20 mouse cellular contexts compared by ENCODE assay signal in the genomic region with DNA sequence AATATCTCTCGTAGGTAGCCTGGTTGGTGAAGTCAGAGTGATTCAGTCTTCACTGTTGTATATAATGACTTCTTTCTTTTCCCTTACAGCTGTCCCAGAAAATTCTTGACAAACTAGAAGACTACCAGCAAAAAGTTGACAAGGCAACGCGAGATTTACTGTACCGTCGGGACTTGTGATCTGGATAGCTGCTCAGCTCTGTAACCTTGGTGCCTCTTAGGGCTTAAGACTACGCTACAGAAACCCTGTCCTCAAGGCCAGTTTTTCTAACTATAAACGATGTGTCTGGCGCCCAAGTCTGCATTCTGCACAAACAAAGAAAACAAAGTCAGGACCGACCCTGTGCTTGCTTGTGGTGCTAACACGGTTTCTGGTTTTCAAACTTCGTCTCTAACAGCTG. TPM values are rescaled to one million over a fixed set of nuclear protein-coding genes. Genes with fewer than 3 reads are reported as not detected.
A peak's percentile ranks its signal among the peaks of the same experiment; 100 is the strongest.
DNase-seq lines count a peak whose midpoint lies in the region; ATAC-seq lines count a peak whose summit lies in the region.
"Had no signal": no experiment of that assay in that cellular context is flagged by ENCODE, and none has a peak within 500 bp of the region (broad histone marks: within the 10 kb centered on the region; RNA-seq: fewer than 3 reads in every experiment).

No protein-coding gene starts in this region.

- no peak for ATAC-seq in activated CD4-positive, CD25-positive, alpha-beta regulatory T cell, adult 4 months
- ATAC-seq: forebrain, embryonic 15.5 days; intestine, postnatal 0 days; Patski had no signal

- DNase-seq in adrenal gland, adult 2 months, result peak; percentile 49
- no peak for DNase-seq in adrenal gland, postnatal 4 days (ENCODE audit: low spot score in 2 of 2)
- peak; percentile 22 for DNase-seq in ovary, adult 18-20 months (ENCODE audit: low spot score)
- DNase-seq in ovary, postnatal 10 days (ENCODE audit: low spot score), result no peak
- DNase-seq in adrenal gland, postnatal 14 days, result peak; percentile 58
- DNase-seq: B cell, adult 2 months; cerebellum, adult 11 months; cerebellum, adult 2 months; cerebellum, adult 9-11 months; cerebellum, postnatal 25 days; gastrocnemius, postnatal 25 days; kidney, adult 2 months had no signal

RNA-seq across cellular contexts. Expression of a gene that starts 9.8 kb away (rescaled TPM):
- 10 to 100 TPM; 36.1 to 52.2 TPM for total RNA-seq in adrenal gland, adult 2 months (2021)
- 22.8 and 27.0 TPM in 2 replicates for polyA plus RNA-seq in adrenal gland, adult 2 months (2012; rRNA removed)
- 100 to 1,000 TPM; 120 to 121 TPM for total RNA-seq in adrenal gland, postnatal 4 days (2021)
- 54.3 and 60.8 TPM in 2 replicates for total RNA-seq in adrenal gland, postnatal 14 days (2021)
- 100 to 1,000 TPM in 1 of 2 experiments, 10 to 100 TPM in 1; 84.7 to 121 TPM for polyA plus RNA-seq in activated CD4-positive, CD25-positive, alpha-beta regulatory T cell, adult 4 months (2017; shearing (Covaris generic))

RNA-seq across cellular contexts. Expression of a gene that starts 47.2 kb away (rescaled TPM):
- 1 to 10 TPM; 1.1 to 1.3 TPM for total RNA-seq in adrenal gland, adult 2 months (2021)
- 0.51 and 0.58 TPM in 2 replicates for polyA plus RNA-seq in adrenal gland, adult 2 months (2012; rRNA removed)
- total RNA-seq in adrenal gland, postnatal 4 days (2021), result 1 to 10 TPM; 1.3 to 2.1 TPM
- total RNA-seq in adrenal gland, postnatal 14 days (2021), result 0.98 and 1.5 TPM in 2 replicates
- not detected for polyA plus RNA-seq in activated CD4-positive, CD25-positive, alpha-beta regulatory T cell, adult 4 months (2017; shearing (Covaris generic))
- total RNA-seq: CH12.LX; common myeloid progenitor, adult 5-6 weeks; hematopoietic stem cell, adult 5-6 weeks had no signal
- polyA plus RNA-seq: G1E, Patski had no signal

RNA-seq across cellular contexts. Expression of a gene that starts 58.3 kb away (rescaled TPM):
- 10 to 100 TPM; 18.8 to 19.7 TPM for total RNA-seq in adrenal gland, adult 2 months (2021)
- polyA plus RNA-seq in adrenal gland, adult 2 months (2012; rRNA removed), result 1.3 and 2.1 TPM in 2 replicates
- 10 to 100 TPM; 29.4 to 30.9 TPM for total RNA-seq in adrenal gland, postnatal 4 days (2021)
- total RNA-seq in adrenal gland, postnatal 14 days (2021), result 26.1 and 28.5 TPM in 2 replicates
- polyA plus RNA-seq in activated CD4-positive, CD25-positive, alpha-beta regulatory T cell, adult 4 months (2017; shearing (Covaris generic)), result 10 to 100 TPM; 23.4 to 28.1 TPM

Comparison
In these comparisons a context has a peak if more than half of its experiments do, and no peak if none do; other contexts are left out.
1. DNase-seq: peak in adrenal gland, adult 2 months (single experiment), ovary, adult 18-20 months (single experiment) and adrenal gland, postnatal 14 days (single experiment); none in adrenal gland, postnatal 4 days (0 of 2) and ovary, postnatal 10 days (single experiment).